Mouse (Mus musculus): ENCODE measurements around the gene Ddx54. TPM values are rescaled to one million over a fixed set of nuclear protein-coding genes. Genes with fewer than 3 reads are reported as not detected.

Gene Ddx54
- polyA plus RNA-seq, 1 experiment from 2014 or later: 22.5 TPM

DNA sequence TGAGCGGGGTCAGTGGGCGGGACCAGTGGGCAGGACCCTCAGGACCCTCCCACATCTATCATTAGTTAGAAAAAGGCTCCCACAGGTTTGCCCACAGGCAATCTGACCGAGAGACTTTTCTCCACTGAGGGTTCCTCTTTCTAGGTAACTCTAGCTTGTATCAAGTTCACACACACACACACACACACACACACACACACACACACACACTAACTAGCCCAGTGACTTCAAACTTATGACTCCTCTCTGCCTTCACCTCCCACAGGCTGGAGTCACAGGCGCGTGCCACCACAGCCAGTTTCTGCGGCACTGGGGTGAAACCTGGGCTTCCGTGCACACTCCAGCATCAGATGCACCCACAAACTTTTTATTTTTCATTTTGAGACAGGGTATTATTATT lies 56.2 kb downstream of the Ddx54 start:
- H3K4me3 ChIP-seq (ENCODE audit: low read depth, low read length): no peak overlapping the region
- ATAC-seq (ENCODE audit: low FRiP score, low TSS enrichment) (no peak), DNase-seq (ENCODE audit: low spot score) (no peak)
- no peaks in the 10 kb centered on the region for H3K27me3 ChIP-seq (ENCODE audit: control insufficient read depth, insufficient read depth, low read length)
- TF ChIP-seq CTCF (IDR thresholded peaks at IDR 0.05; ENCODE audit: low read depth) (no peak), EP300 (optimal IDR thresholded peaks at IDR 0.05) (no peak)
- no peaks in the 10 kb centered on the region for H3K36me3 ChIP-seq (ENCODE audit: control insufficient read depth, insufficient read depth, low read length)
- H3K27ac ChIP-seq (replicated peaks): no peak overlapping the region
- H3K9ac ChIP-seq (ENCODE audit: low read length): no peak overlapping the region
- 70% methylated on average over 7 of the region's 7 CpGs for WGBS
- no peak overlapping the region for H3K4me2 ChIP-seq (replicated peaks; ENCODE audit: low read depth)
- no peaks in the 10 kb centered on the region for H3K4me1 ChIP-seq (replicated peaks; ENCODE audit: control insufficient read depth, insufficient read depth)
- no peaks in the 10 kb centered on the region for H3K9me3 ChIP-seq (ENCODE audit: control insufficient read depth, low read length)

DNA sequence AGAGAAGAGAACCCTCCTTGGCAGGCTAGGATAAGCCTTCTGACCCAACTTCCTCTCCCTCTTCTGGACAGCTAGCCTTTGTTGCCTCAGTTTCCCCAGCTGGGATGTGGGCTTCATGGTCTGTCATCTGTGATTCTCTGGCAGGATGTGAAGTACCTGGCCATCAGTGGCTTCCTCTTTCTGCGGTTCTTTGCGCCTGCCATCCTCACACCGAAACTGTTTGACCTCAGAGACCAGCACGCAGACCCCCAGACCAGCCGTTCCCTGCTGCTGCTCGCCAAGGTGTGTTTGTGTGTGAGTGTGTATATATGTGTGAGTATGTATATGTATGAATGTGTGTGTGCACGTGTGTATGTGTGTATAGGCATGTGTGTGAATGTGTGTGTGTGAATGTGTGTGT lies 57.6 kb downstream of the Ddx54 start:
- no peak for DNase-seq (ENCODE audit: low spot score)

DNA sequence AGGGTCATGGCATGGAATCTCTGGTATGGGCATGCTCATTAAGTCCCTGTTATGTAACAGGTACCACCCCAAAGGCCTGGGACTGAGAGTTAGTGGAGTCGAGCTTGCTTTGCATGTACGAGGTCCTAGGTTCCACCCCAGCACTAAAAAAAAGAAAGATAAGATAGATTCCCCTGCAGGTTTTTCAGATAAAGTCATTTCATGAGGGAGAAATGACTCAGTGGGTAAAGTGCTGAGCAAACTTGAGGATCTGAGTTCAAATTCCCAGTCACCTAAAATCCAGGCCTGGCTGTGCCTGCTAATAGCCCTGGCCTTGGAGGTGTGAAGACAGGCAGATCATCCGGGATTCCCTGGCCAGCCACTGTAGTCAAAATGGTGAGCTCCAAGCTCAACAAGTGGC lies 59.3 kb downstream of the Ddx54 start:
- ATAC-seq (ENCODE audit: low FRiP score, low TSS enrichment) (no peak), DNase-seq (ENCODE audit: low spot score) (no peak)
- Histone ChIP-seq H3K9me3 (ENCODE audit: control insufficient read depth, low read length) (no peaks in the 10 kb centered on the region), H3K9ac (ENCODE audit: low read length) (no peak overlapping the region), H3K4me2 (replicated peaks; ENCODE audit: low read depth) (no peak overlapping the region), H3K36me3 (ENCODE audit: control insufficient read depth, insufficient read depth, low read length) (no peaks in the 10 kb centered on the region), H3K4me3 (ENCODE audit: low read depth, low read length) (no peak overlapping the region), H3K27ac (replicated peaks) (no peak overlapping the region), H3K4me1 (replicated peaks; ENCODE audit: control insufficient read depth, insufficient read depth) (no peaks in the 10 kb centered on the region), H3K27me3 (ENCODE audit: control insufficient read depth, insufficient read depth, low read length) (no peaks in the 10 kb centered on the region)
- WGBS: 69% methylated on average over 3 of the region's 3 CpGs
- no peak for TF ChIP-seq EP300 (optimal IDR thresholded peaks at IDR 0.05)
- no peak for TF ChIP-seq CTCF (IDR thresholded peaks at IDR 0.05; ENCODE audit: low read depth)

More for the DNA sequence above, 57.6 kb downstream of the Ddx54 start:
- no peaks in the 10 kb centered on the region for H3K4me1 ChIP-seq (replicated peaks; ENCODE audit: control insufficient read depth, insufficient read depth)
- H3K36me3 ChIP-seq (ENCODE audit: control insufficient read depth, insufficient read depth, low read length): no peaks in the 10 kb centered on the region
- H3K27me3 ChIP-seq (ENCODE audit: control insufficient read depth, insufficient read depth, low read length): no peaks in the 10 kb centered on the region
- H3K9me3 ChIP-seq (ENCODE audit: control insufficient read depth, low read length): no peaks in the 10 kb centered on the region
- 83% methylated on average over 7 of the region's 7 CpGs for WGBS
- H3K27ac ChIP-seq (replicated peaks): no peak overlapping the region
- H3K4me3 ChIP-seq (ENCODE audit: low read depth, low read length): no peak overlapping the region
- no peak overlapping the region for H3K4me2 ChIP-seq (replicated peaks; ENCODE audit: low read depth)
- ATAC-seq (ENCODE audit: low FRiP score, low TSS enrichment): no peak
- TF ChIP-seq CTCF (IDR thresholded peaks at IDR 0.05; ENCODE audit: low read depth): no peak
- no peak for TF ChIP-seq EP300 (optimal IDR thresholded peaks at IDR 0.05)
- H3K9ac ChIP-seq (ENCODE audit: low read length): no peak overlapping the region

DNA sequence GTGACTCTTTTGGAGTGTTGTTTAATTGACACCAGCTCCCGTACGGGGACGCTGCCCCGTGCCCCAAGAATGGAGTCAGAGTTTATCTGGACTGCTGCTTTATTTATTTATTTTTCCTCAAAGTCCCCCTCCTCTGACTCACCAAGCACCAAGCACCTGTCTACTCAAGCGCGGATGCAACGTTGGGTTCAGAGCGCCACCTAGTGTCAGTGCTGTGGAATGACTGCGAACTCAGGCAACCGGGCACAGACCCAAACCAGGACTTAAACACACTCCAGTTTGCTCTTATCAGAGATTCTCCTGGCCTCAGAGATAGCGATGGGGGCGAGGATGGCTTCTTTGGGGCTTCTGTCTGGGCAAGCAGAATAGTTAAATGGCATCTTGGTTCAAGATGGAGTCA lies 61.1 kb downstream of the Ddx54 start:
- TF ChIP-seq EP300 (optimal IDR thresholded peaks at IDR 0.05): no peak
- peak; percentile 87 for TF ChIP-seq CTCF (IDR thresholded peaks at IDR 0.05; ENCODE audit: low read depth)
- no peak overlapping the region for H3K4me2 ChIP-seq (replicated peaks; ENCODE audit: low read depth)
- H3K4me1 ChIP-seq (replicated peaks; ENCODE audit: control insufficient read depth, insufficient read depth): no peaks in the 10 kb centered on the region
- H3K27me3 ChIP-seq (ENCODE audit: control insufficient read depth, insufficient read depth, low read length): no peaks in the 10 kb centered on the region
- no peak overlapping the region for H3K27ac ChIP-seq (replicated peaks)
- 3% methylated on average over 12 of the region's 12 CpGs for WGBS
- H3K36me3 ChIP-seq (ENCODE audit: control insufficient read depth, insufficient read depth, low read length): no peaks in the 10 kb centered on the region
- H3K9ac ChIP-seq (ENCODE audit: low read length): no peak overlapping the region
- no peak overlapping the region for H3K4me3 ChIP-seq (ENCODE audit: low read depth, low read length)
- peak; percentile 68 for DNase-seq (ENCODE audit: low spot score)
- H3K9me3 ChIP-seq (ENCODE audit: control insufficient read depth, low read length): no peaks in the 10 kb centered on the region
- no peak for ATAC-seq (ENCODE audit: low FRiP score, low TSS enrichment)

DNA sequence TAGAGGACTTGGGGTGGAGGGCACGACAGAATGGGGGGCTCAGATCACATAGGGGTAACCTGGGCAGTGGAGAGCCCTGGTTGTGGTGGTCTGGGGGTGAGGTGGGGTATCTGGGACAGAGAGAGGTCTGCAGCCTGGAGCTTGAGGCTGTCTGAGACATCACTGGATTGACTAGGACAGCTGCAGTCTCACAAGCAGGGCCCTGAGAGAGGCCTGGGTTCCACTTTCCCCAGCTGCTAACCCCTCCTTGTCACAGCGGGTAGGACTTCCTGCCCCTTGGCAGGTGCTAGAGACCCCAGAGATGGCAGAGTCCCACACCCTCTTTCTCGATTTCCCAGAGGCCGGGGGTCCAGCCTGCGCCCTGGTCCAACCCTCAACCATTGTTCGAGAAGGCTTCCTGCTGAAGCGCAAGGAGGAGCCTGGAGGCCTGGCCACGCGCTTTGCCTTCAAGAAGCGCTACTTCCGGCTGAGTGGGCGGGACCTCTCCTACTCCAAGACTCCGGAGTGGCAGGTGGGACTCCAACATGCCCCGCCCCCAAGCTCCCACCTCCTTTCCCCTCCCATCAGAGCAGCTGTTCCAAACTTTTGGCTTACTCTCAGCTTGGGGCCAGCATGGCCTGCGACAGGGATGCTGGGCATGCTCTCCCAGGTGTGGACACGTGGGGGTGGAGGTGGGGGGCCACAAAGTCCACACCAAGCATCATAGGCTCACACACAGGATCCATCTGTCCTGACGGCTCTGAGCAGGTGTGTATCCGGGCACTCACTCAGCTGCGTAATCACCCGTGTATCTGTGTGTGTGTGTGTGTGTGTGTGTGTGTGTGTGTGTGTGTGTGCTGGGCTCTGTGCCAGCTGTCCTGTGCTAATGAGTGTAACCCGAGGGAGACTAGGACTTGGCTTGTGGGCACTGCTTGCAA lies 61.9 kb downstream of the Ddx54 start:
- no peak for TF ChIP-seq EP300 (optimal IDR thresholded peaks at IDR 0.05)
- TF ChIP-seq CTCF (IDR thresholded peaks at IDR 0.05; ENCODE audit: low read depth): no peak
- H3K4me2 ChIP-seq (replicated peaks; ENCODE audit: low read depth): no peak overlapping the region

DNA sequence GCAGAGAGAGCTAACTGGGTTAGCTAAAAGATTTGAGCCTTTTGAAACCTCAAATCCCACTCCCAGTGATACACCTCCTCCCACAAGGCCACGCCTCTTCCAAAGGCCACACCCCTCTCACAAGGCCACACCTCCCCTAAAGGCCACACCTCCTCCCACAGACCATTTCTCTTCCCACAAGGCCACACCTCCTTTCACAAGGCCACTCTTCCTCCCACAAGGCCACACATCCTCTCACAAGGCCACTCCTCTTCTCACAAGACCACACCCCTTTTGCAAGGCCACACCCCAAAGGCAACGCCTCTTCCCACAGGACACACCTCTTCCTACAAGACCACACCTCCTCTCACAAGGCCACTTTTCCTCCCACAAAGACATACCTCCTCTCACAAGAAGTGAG lies 65.0 kb downstream of the Ddx54 start:
- no peak overlapping the region for H3K27ac ChIP-seq (replicated peaks)
- no peaks in the 10 kb centered on the region for H3K9me3 ChIP-seq (ENCODE audit: control insufficient read depth, low read length)
- no peak overlapping the region for H3K4me3 ChIP-seq (ENCODE audit: low read depth, low read length)
- peak; percentile 22; the same call in 1 of the 2 replicates for ATAC-seq (ENCODE audit: low FRiP score, low TSS enrichment)
- no peaks in the 10 kb centered on the region for H3K4me1 ChIP-seq (replicated peaks; ENCODE audit: control insufficient read depth, insufficient read depth)
- no peak for DNase-seq (ENCODE audit: low spot score)
- 20% methylated on average over 2 of the region's 2 CpGs for WGBS
- no peak overlapping the region for H3K9ac ChIP-seq (ENCODE audit: low read length)
- no peak for TF ChIP-seq EP300 (optimal IDR thresholded peaks at IDR 0.05)
- no peak for TF ChIP-seq CTCF (IDR thresholded peaks at IDR 0.05; ENCODE audit: low read depth)
- H3K27me3 ChIP-seq (ENCODE audit: control insufficient read depth, insufficient read depth, low read length): peaks cover 3% of the 10 kb centered on the region; the same call in 1 of the 2 replicates
- no peak overlapping the region for H3K4me2 ChIP-seq (replicated peaks; ENCODE audit: low read depth)
- no peaks in the 10 kb centered on the region for H3K36me3 ChIP-seq (ENCODE audit: control insufficient read depth, insufficient read depth, low read length)

More for the DNA sequence above, 61.9 kb downstream of the Ddx54 start:
- Histone ChIP-seq H3K27ac (replicated peaks) (no peak overlapping the region), H3K4me3 (ENCODE audit: low read depth, low read length) (no peak overlapping the region), H3K9ac (ENCODE audit: low read length) (no peak overlapping the region), H3K27me3 (ENCODE audit: control insufficient read depth, insufficient read depth, low read length) (no peaks in the 10 kb centered on the region), H3K36me3 (ENCODE audit: control insufficient read depth, insufficient read depth, low read length) (no peaks in the 10 kb centered on the region), H3K9me3 (ENCODE audit: control insufficient read depth, low read length) (no peaks in the 10 kb centered on the region), H3K4me1 (replicated peaks; ENCODE audit: control insufficient read depth, insufficient read depth) (no peaks in the 10 kb centered on the region)
- peak; percentile 57 for DNase-seq (ENCODE audit: low spot score)
- WGBS: 26% methylated on average over 21 of the region's 21 CpGs
- peak; percentile 55 for ATAC-seq (ENCODE audit: low FRiP score, low TSS enrichment)

Other genes starting within 250 kb of the Ddx54 start
- gene Lhx5, start 181.0 kb upstream of the Ddx54 start, polyA plus RNA-seq (2015; fragmentation: Nextera tagmentation; extraction: Ambion mirVana): 0.16 and 0.18 TPM in 2 replicates
- 16.2 and 16.8 TPM in 2 replicates for gene Sdsl, start 139.9 kb upstream of the Ddx54 start, polyA plus RNA-seq (2015; fragmentation: Nextera tagmentation; extraction: Ambion mirVana)
- not detected in 2 replicates for gene Sds, start 136.2 kb upstream of the Ddx54 start, polyA plus RNA-seq (2015; fragmentation: Nextera tagmentation; extraction: Ambion mirVana)
- 42.6 and 45.9 TPM in 2 replicates for gene Plbd2, start 109.1 kb upstream of the Ddx54 start, polyA plus RNA-seq (2015; fragmentation: Nextera tagmentation; extraction: Ambion mirVana)
- gene Slc8b1, start 101.6 kb upstream of the Ddx54 start, polyA plus RNA-seq (2015; fragmentation: Nextera tagmentation; extraction: Ambion mirVana): 4.9 and 5.2 TPM in 2 replicates
- gene Tpcn1, start 24.1 kb upstream of the Ddx54 start, polyA plus RNA-seq (2015; fragmentation: Nextera tagmentation; extraction: Ambion mirVana): 12.7 and 13.9 TPM in 2 replicates
- 0.25 and 0.36 TPM in 2 replicates for gene Iqcd, start 23.7 kb upstream of the Ddx54 start, polyA plus RNA-seq (2015; fragmentation: Nextera tagmentation; extraction: Ambion mirVana)
- 12.1 TPM in 2 replicates for gene Rita1, start 150 bp upstream of the Ddx54 start, polyA plus RNA-seq (2015; fragmentation: Nextera tagmentation; extraction: Ambion mirVana)
- 0.10 TPM in 1 of 2 replicates, not detected in the other for gene Cfap73, start 21.5 kb downstream of the Ddx54 start, polyA plus RNA-seq (2015; fragmentation: Nextera tagmentation; extraction: Ambion mirVana)
- 0.08 and 0.44 TPM in 2 replicates for gene Rasal1, start 36.1 kb downstream of the Ddx54 start, polyA plus RNA-seq (2015; fragmentation: Nextera tagmentation; extraction: Ambion mirVana)
- gene Dtx1, start 99.2 kb downstream of the Ddx54 start, polyA plus RNA-seq (2015; fragmentation: Nextera tagmentation; extraction: Ambion mirVana): 2.0 and 3.1 TPM in 2 replicates
- gene Oas2, start 137.1 kb downstream of the Ddx54 start, polyA plus RNA-seq (2015; fragmentation: Nextera tagmentation; extraction: Ambion mirVana): 0.59 and 0.74 TPM in 2 replicates
- gene Oas3, start 164.9 kb downstream of the Ddx54 start, polyA plus RNA-seq (2015; fragmentation: Nextera tagmentation; extraction: Ambion mirVana): 0.40 and 0.41 TPM in 2 replicates
- gene Oas1e, start 182.8 kb downstream of the Ddx54 start, polyA plus RNA-seq (2015; fragmentation: Nextera tagmentation; extraction: Ambion mirVana): not detected in 2 replicates
- 1.1 and 1.2 TPM in 2 replicates for gene Oas1c, start 199.8 kb downstream of the Ddx54 start, polyA plus RNA-seq (2015; fragmentation: Nextera tagmentation; extraction: Ambion mirVana)
- not detected in 2 replicates for gene Oas1f, start 234.6 kb downstream of the Ddx54 start, polyA plus RNA-seq (2015; fragmentation: Nextera tagmentation; extraction: Ambion mirVana)
- not detected in 2 replicates for gene Oas1h, start 248.7 kb downstream of the Ddx54 start, polyA plus RNA-seq (2015; fragmentation: Nextera tagmentation; extraction: Ambion mirVana)